Comparison of ENCODE assay signal across 21 mouse cellular contexts in the genomic region with DNA sequence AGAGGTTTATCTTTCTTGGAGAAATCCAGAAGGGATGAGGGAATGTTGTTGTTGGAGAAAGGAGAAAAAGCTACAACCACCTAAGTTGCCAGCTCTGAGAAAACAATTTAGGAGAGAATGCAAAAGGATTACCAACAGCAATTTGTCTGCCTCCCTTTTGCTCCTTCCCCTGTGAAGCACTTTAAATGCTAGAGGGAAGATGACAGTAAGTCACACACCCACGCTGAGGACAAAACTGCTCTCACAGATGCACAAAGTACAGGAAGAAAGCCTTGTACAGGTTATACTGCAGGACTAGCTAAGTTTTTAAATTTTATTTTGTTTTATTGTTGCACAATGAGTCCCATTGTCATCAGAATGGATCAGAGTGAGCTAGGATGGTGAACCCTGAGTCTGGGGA.
DNase-seq lines count a peak whose midpoint lies in the region; ATAC-seq and TF ChIP-seq lines count a peak whose summit lies in the region.
"Had no signal": no experiment of that assay in that cellular context is flagged by ENCODE, and none has a peak within 500 bp of the region (broad histone marks: within the 10 kb centered on the region; RNA-seq: fewer than 3 reads in every experiment).

No protein-coding gene starts in this region.

- peak; percentile 73 for ATAC-seq in frontal cortex, adult (ENCODE audit: low TSS enrichment)
- no peak for ATAC-seq in midbrain, embryonic 16.5 days
- ATAC-seq: CD4-positive, CD25-positive, alpha-beta regulatory T cell, adult 4 months; forebrain, embryonic 13.5 days; forebrain, embryonic 15.5 days had no signal

- no peak for DNase-seq in frontal cortex, postnatal 14 days (ENCODE audit: low spot score in 2 of 2)
- DNase-seq in layer of hippocampus, adult 9-11 months: peak; percentile 17
- no peak for DNase-seq in layer of hippocampus, postnatal 25 days (ENCODE audit: extremely low spot score in 1 of 2, low spot score in 1 of 2)
- no peak for DNase-seq in CH12.LX (ENCODE audit: extremely low read depth)
- DNase-seq in telencephalon, adult 2 months (ENCODE audit: low read depth, low spot score): peak; percentile 23
- DNase-seq: adrenal gland, adult 2 months; adrenal gland, postnatal 10 days; adrenal gland, postnatal 25 days; B cell, adult 2 months; cerebellum, adult 11-12 months; cerebellum, adult 2 months; cerebellum, adult 9-10 months; cerebellum, postnatal 10 days; cerebellum, postnatal 25 days had no signal

- peak overlapping the region; percentile 83 for H3K9ac ChIP-seq in CH12.LX (ENCODE audit: insufficient read depth, low read depth)
- no peak overlapping the region for H3K9ac ChIP-seq in midbrain, embryonic 16.5 days (ENCODE audit: low read depth, low read length)
- H3K9ac ChIP-seq: embryonic facial prominence, embryonic 12.5 days; forebrain, embryonic 13.5 days; forebrain, embryonic 15.5 days had no signal

- in situ Hi-C loops in CH12.LX (cut with MboI; ENCODE audit: low pct_ligation_motif_present, low pct_unique_long_range_greater_than_20kb, low sequenced_read_pairs): no loop called here

- H3K36me3 ChIP-seq in CH12.LX (replicated peaks in 1 of 2; ENCODE audit: control insufficient read depth in 1 of 2, insufficient read depth in 1 of 2, low read length in 1 of 2): no peaks in the 10 kb centered on the region
- no peaks in the 10 kb centered on the region for H3K36me3 ChIP-seq in midbrain, embryonic 16.5 days (ENCODE audit: control insufficient read depth, insufficient read depth, low read length)
- H3K36me3 ChIP-seq: embryonic facial prominence, embryonic 10.5 days; embryonic facial prominence, embryonic 12.5 days; forebrain, embryonic 15.5 days had no signal

- no peak for TF ChIP-seq RAD21 in CH12.LX (IDR thresholded peaks at IDR 0.05; ENCODE audit: low read depth, low read length)

- no peaks in the 10 kb centered on the region for H3K27me3 ChIP-seq in CH12.LX (replicated peaks)
- no peaks in the 10 kb centered on the region for H3K27me3 ChIP-seq in midbrain, embryonic 16.5 days (ENCODE audit: control insufficient read depth, insufficient read depth, low read depth, low read length)
- H3K27me3 ChIP-seq: embryonic facial prominence, embryonic 12.5 days; forebrain, embryonic 13.5 days; forebrain, embryonic 15.5 days had no signal

- TF ChIP-seq EP300 in CH12.LX (IDR thresholded peaks at IDR 0.05; ENCODE audit: low read length): no peak

- peak overlapping the region; percentile 77 for H3K4me2 ChIP-seq in CH12.LX (ENCODE audit: insufficient read depth, low read depth, poor library complexity, severe bottlenecking)
- no peak overlapping the region for H3K4me2 ChIP-seq in midbrain, embryonic 16.5 days (ENCODE audit: low read length)
- H3K4me2 ChIP-seq: embryonic facial prominence, embryonic 12.5 days; forebrain, embryonic 13.5 days; forebrain, embryonic 15.5 days had no signal

- peaks cover 8% of the 10 kb centered on the region for H3K9me3 ChIP-seq in CH12.LX (replicated peaks; ENCODE audit: low read length)
- no peaks in the 10 kb centered on the region for H3K9me3 ChIP-seq in midbrain, embryonic 16.5 days (replicated peaks; ENCODE audit: control insufficient read depth, low read length, poor library complexity, severe bottlenecking)
- H3K9me3 ChIP-seq: embryonic facial prominence, embryonic 10.5 days; embryonic facial prominence, embryonic 12.5 days; forebrain, embryonic 13.5 days; forebrain, embryonic 15.5 days had no signal

- no peak for TF ChIP-seq CTCF in CH12.LX (conservative IDR thresholded peaks at IDR 0.05 in 1 of 2, IDR thresholded peaks at IDR 0.05 in 1 of 2; ENCODE audit: low read depth in 2 of 2, low read length in 2 of 2)

- no peak overlapping the region for H3K4me3 ChIP-seq in CH12.LX (replicated peaks in 1 of 3; ENCODE audit: low read depth in 2 of 3, low read length in 2 of 3, poor library complexity in 1 of 3)
- H3K4me3 ChIP-seq in midbrain, embryonic 16.5 days (ENCODE audit: low read depth, low read length): no peak overlapping the region
- H3K4me3 ChIP-seq: embryonic facial prominence, embryonic 10.5 days; embryonic facial prominence, embryonic 12.5 days; forebrain, embryonic 13.5 days; forebrain, embryonic 15.5 days had no signal

- 81% methylated on average over 1 of the region's 1 CpGs for WGBS in midbrain, embryonic 16.5 days

- no peak overlapping the region for H3K27ac ChIP-seq in CH12.LX (ENCODE audit: insufficient read depth, low read depth)
- H3K27ac ChIP-seq in midbrain, embryonic 16.5 days (ENCODE audit: low read length): no peak overlapping the region
- H3K27ac ChIP-seq: embryonic facial prominence, embryonic 10.5 days; embryonic facial prominence, embryonic 12.5 days; forebrain, embryonic 13.5 days; forebrain, embryonic 15.5 days had no signal

- no peak for TF ChIP-seq POLR2A in CH12.LX (IDR thresholded peaks at IDR 0.05; ENCODE audit: low read depth, low read length)

- peaks cover 4 to 27% of the 10 kb centered on the region in 2 experiments for H3K4me1 ChIP-seq in CH12.LX (ENCODE audit: control insufficient read depth in 1 of 2, insufficient read depth in 2 of 2)
- no peaks in the 10 kb centered on the region for H3K4me1 ChIP-seq in midbrain, embryonic 16.5 days (ENCODE audit: control insufficient read depth, insufficient read depth, low read length)
- H3K4me1 ChIP-seq: embryonic facial prominence, embryonic 12.5 days; forebrain, embryonic 13.5 days; forebrain, embryonic 15.5 days had no signal

- H3K79me2 ChIP-seq in CH12.LX (replicated peaks; ENCODE audit: control insufficient read depth, extremely low read depth, insufficient read depth, poor library complexity, severe bottlenecking): no peaks in the 10 kb centered on the region

- dilution Hi-C loops in CH12.LX (cut with MboI; ENCODE audit: extremely low pct_ligation_motif_present, extremely low pct_unique_long_range_greater_than_20kb, low sequenced_read_pairs): no loop called here

TF ChIP-seq in CH12.LX, 34 proteins besides CTCF, POLR2A, EP300 and RAD21:
- TF ChIP-seq CHD1 (IDR thresholded peaks at IDR 0.05; ENCODE audit: low read depth, low read length): no peak
- TF ChIP-seq NELFE (IDR thresholded peaks at IDR 0.05; ENCODE audit: low read depth, low read length): no peak
- TF ChIP-seq ELF1 (IDR thresholded peaks at IDR 0.05; ENCODE audit: low read depth, low read length): no peak
- TF ChIP-seq ZMIZ1 (IDR thresholded peaks at IDR 0.05; ENCODE audit: low read depth, low read length): no peak
- no peak for TF ChIP-seq E2F4 (IDR thresholded peaks at IDR 0.05; ENCODE audit: insufficient replicate concordance, low read depth, low read length)
- TF ChIP-seq MAFK (IDR thresholded peaks at IDR 0.05; ENCODE audit: insufficient replicate concordance, low read length): no peak
- TF ChIP-seq USF2 (conservative IDR thresholded peaks at IDR 0.05; ENCODE audit: low read depth, low read length): no peak
- no peak for TF ChIP-seq GABPA (IDR thresholded peaks at IDR 0.05; ENCODE audit: insufficient replicate concordance, low read depth, low read length)
- no peak for TF ChIP-seq ZNF384 (IDR thresholded peaks at IDR 0.05; ENCODE audit: low read depth, low read length)
- no peak for TF ChIP-seq MXI1 (IDR thresholded peaks at IDR 0.05; ENCODE audit: low read depth, low read length)
- TF ChIP-seq MEF2A (IDR thresholded peaks at IDR 0.05; ENCODE audit: borderline replicate concordance, low read depth, low read length): no peak
- no peak for TF ChIP-seq POLR2AphosphoS2 (IDR thresholded peaks at IDR 0.05; ENCODE audit: low read depth, low read length)
- no peak for TF ChIP-seq ZC3H11A (IDR thresholded peaks at IDR 0.05; ENCODE audit: low read depth, low read length)
- TF ChIP-seq PAX5 (IDR thresholded peaks at IDR 0.05; ENCODE audit: low read length): no peak
- no peak for TF ChIP-seq HCFC1 (IDR thresholded peaks at IDR 0.05; ENCODE audit: low read depth, low read length)
- no peak for TF ChIP-seq RCOR1 (conservative IDR thresholded peaks at IDR 0.05; ENCODE audit: low read depth, low read length)
- no peak for TF ChIP-seq SMC3 (IDR thresholded peaks at IDR 0.05; ENCODE audit: low read depth, low read length)
- no peak for TF ChIP-seq TCF12 (IDR thresholded peaks at IDR 0.05; ENCODE audit: low read depth, low read length)

Comparison
In these comparisons a context has a peak if more than half of its experiments do, and no peak if none do; other contexts are left out.
1. DNase-seq: peak in layer of hippocampus, adult 9-11 months (single experiment) and telencephalon, adult 2 months (single experiment); none in frontal cortex, postnatal 14 days (0 of 2), layer of hippocampus, postnatal 25 days (0 of 2) and CH12.LX (single experiment).